Mouse (Mus musculus): ENCODE data around the gene Cyp2d10.
A peak's percentile ranks its signal among the peaks of the same experiment; 100 is the strongest.
"Not testable (repeated sequence)": the region's sequence is repeated elsewhere in the genome, so short reads cannot be mapped to it uniquely, and the experiment has no call there.

The Cyp2d10 gene

DNA sequence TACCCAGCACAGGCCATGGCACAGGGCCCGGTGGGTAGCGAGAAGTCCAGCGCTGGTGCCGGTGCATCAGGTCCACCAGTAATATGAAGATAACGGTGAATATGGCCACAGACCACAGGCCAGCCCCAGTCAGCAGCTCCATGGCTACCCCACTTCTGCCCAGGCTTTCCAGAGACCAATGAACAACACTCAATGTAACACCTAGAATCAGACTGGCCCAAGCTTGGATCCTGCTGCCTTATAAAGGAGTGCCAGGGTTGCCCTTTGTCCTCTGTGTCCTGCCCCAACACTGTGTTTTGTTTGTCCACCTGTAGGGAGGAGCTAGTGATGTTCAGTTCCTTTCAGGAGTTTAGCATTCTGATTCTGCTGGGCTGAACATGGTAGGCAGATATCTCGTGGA lies at the start of gene Cyp2d10:
Gene Cyp2d10 (minus strand): TSS at position 215 of the 400 bp plus-strand sequence.
- no peak for DNase-seq (ENCODE audit: low read depth, low spot score)

DNA sequence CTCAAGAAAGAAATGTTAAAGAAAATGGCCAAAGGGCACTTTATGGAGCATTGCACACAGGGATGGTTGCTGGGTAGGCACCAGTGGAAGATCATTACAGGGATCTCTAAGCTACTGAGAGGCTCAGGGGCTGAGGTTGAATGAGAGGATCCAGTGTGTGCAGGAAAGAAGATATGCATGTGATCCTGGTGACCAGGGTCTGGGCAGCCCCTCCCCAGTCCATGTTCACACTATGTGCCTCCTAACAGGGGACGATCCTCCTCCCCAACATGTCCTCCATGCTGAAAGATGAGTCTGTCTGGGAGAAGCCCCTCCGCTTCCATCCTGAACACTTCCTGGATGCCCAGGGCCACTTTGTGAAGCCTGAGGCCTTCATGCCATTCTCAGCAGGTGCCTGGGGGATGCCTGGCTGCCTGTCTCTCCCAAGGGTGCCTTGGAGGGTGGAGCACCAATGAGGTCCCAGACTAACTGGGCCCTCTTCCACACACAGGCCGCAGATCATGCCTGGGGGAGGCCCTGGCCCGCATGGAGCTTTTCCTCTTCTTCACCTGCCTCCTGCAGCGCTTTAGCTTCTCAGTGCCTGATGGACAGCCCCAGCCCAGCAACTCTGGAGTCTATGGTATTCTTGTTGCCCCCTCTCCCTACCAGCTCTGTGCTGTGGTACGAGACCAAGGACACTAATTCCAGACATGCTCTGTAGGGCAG lies 49.2 kb upstream of the Cyp2d10 start:
- DNase-seq (ENCODE audit: low read depth, low spot score) = not testable (repeated sequence)

DNA sequence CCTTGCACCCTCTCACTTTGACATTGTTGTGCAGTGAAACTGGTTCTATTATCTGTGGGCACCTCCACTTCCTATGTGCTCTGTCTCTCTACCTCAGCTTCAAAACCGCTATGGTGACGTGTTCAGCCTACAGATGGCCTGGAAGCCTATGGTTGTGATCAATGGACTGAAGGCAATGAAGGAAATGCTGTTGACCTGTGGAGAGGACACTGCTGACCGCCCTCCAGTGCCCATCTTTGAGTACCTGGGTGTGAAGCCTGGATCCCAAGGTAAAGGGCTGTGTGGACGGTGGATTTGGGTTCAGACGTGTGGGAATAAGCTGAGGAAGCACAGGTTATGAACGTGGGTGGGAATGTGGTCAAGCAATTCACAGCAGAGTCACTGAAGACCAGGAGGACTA lies 46.5 kb upstream of the Cyp2d10 start:
- not testable (repeated sequence) for DNase-seq (ENCODE audit: low read depth, low spot score)

DNA sequence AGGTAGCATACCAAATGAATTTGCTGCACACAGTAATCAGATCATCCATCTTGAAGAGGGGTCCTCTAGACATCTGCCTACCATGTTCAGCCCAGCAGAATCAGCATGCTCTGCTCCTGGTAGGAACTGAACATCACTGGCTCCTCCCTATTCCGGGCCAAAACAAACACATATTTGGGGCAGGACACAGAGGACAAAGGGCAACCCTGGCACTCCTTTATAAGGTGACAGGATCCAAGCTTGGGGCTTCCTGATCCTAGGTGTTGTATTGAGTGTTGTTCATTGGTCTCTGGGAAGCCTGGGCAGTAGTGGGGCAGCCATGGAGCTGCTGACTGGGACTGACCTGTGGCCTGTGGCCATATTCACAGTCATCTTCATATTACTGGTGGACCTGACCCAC lies 45.1 kb upstream of the Cyp2d10 start:
- DNase-seq (ENCODE audit: low read depth, low spot score) = not testable (repeated sequence)

DNA sequence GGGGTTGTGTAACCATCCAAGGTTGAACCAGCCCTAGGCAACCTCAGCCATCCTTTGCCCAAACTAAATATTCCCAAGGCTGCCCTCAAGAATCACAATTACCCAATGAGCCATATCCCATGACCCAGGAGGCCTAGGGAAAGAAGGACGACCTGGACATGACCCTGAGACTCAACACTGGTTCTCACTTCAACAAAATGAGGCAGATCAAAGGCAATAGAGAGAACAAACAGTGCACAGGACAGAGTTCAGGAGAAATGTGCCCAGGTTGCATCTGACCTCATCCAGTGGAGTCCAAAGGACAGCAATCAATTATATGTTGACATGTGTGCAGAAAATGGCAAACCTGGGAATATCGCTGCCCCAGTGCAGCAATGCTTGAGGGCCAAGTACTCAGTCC lies 43.0 kb upstream of the Cyp2d10 start:
- DNase-seq (ENCODE audit: low read depth, low spot score) = not testable (repeated sequence)

DNA sequence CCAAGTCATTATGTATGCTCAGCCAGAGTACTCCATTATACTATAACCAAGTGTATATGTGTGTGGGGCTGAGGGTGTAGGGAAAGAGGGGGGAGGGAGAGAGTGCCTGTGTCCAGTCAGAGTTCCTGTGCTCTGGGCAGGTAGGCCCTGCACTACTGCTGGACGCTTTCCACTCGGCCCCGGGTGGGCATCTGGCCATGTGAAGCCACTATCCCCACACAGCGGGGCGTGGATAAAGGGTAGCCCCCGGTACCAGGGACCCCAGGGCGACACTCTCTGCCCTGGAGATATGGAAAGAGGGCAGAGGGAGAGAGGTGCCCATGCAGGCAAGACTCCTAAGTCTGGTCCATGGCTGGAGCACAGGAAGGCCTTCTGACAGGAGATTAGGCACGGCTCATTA lies 38.2 kb upstream of the Cyp2d10 start:
- no peak for DNase-seq (ENCODE audit: low read depth, low spot score)

DNA sequence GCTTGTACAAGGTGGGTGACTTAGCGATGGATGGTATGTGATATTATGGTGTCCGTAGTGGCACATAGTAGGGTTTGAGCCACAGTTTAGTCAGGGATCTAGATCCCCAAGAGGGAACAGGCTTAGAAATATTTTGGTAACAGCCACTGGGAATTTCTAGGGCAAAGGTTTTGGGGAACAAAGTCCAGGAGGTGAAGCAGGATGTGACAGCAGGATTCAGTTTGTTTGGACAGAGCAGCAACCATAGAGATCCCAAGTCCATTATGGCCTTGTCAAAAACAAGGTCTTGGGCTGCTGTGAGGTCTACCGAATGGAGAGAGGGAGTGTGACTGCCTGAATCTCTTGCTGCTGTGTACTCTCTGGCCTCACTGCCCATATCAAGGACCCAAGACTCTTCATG lies 36.7 kb upstream of the Cyp2d10 start:
- DNase-seq (ENCODE audit: low read depth, low spot score) = no peak

DNA sequence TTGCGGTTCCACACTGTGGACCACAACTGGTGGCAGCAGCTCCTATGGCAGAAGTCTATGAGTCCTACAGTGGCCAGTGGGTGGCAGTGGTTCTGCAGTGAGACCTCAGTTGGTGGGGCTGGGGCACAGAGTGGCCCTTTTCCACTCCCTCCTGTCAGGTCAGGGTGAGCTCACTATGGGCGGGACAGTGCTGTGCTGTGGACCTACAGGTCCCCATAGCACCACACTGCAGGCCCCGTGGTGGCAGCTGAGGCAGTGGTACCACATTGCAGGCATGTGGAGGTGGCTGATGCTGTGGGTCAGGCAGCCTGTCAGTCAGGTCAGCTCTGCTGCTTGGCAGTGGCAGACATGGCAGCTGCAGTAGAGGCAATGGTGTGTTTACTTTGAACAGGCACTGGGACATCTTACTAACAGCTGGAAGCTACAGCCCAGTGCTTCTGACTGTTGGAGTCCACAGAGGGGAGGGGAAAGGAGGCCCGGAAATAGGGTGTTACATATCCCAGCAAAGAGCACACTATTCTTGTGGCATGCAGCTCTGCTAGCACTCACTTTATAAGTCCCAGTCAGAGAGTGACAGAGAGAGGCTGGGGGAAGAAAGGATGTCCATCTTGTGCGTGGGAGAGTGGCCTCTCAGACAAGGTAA lies 31.1 kb upstream of the Cyp2d10 start:
- no peak for DNase-seq (ENCODE audit: low read depth, low spot score)

DNA sequence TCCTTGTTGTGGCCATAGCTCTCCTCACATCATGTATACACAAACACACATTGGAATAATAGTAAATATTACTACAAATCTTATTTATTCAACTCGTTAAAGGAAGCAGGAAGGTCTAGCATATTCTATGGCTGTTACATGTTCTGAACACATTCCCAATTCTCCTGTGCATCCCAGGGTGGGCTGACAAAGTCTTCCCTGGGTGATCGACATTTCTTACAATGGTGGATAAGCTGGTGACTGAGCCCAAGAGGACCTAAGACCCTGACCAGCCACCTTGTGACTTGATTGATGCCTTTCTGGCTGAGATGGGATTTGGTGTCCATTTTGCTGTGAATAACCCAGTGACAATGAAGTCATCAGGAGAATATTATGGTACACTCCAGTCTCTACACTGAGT lies 28.6 kb upstream of the Cyp2d10 start:
- DNase-seq (ENCODE audit: low read depth, low spot score) = no peak

DNA sequence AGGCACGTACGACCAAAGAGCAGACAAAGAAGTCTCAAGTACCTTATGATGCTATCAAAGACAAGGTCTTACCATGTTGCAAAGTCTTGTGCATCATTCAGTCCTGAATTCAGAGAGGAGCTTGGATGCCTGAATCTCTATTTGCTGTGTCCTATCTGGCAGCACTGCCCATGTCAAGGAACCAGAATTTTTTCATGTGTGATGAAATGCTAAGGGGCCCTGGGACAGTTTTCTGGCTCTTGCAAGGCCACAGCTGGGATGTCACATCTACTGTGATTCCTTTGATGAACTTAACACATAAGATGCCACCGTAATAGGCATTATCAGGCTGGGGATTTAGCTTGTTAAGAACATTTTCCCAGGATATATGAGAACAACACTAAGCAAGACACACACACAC lies 28.0 kb upstream of the Cyp2d10 start:
- DNase-seq (ENCODE audit: low read depth, low spot score) = no peak

DNA sequence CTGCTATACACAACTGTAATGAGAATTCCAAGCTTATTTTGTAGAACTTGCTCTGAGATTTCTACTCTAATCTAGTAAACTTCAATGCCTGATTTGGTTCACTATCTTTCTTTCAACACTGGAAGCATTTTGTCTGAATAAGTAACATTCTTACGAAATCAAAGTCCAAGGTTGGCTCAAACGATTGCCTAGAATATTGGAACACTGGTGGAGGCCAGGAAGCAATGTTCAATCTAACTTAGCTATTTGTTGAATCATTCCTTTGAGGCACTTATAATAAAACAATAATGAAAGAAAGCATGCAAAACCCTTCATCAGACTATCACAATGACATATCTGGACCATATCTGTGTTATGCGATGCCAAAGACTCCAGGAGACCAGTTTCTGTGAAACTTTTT lies 27.5 kb upstream of the Cyp2d10 start:
- no peak for DNase-seq (ENCODE audit: low read depth, low spot score)

DNA sequence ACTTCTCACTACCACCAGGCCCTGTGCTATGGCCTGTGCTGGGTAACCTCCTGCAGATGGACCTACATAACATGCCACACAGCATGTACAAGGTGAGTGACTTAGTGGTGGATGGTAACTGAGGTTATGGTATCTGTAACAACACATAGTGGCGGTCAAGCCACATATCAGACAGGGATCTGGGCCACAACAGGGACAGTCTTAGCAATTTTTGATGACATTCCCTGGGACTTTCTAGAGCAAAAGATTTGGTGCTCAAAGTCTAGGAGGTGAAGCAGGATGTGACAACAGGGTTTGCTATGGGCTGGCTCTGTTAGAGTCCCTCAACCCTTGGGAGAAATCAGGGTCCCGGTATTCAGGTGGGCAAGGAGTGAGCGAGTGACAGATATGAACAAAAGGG lies 26.6 kb upstream of the Cyp2d10 start:
- DNase-seq (ENCODE audit: low read depth, low spot score) = no peak

DNA sequence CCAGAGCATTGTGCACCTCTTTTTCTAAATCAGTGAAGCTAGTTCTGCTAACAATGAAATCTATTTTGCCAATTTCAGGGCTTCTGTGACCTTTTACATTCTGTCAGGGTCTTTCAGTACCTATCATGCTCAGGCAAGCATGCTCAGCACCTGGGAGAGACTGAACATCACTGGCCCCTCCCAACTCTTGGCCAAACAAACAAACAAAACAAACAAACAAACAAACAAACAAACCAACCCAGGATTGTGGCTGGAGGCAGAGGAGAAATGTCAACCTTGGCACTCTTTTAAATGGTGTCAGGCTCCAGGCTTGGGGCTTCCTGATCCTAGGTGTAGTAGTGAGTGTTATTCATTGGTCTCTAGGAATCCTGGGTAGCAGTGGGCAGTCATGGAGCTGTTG lies 26.1 kb upstream of the Cyp2d10 start, which contains the start of gene Cyp2d9:
Gene Cyp2d9 (plus strand): TSS at position 301 of the 400 bp plus-strand sequence.
- no peak for DNase-seq (ENCODE audit: low read depth, low spot score)

DNA sequence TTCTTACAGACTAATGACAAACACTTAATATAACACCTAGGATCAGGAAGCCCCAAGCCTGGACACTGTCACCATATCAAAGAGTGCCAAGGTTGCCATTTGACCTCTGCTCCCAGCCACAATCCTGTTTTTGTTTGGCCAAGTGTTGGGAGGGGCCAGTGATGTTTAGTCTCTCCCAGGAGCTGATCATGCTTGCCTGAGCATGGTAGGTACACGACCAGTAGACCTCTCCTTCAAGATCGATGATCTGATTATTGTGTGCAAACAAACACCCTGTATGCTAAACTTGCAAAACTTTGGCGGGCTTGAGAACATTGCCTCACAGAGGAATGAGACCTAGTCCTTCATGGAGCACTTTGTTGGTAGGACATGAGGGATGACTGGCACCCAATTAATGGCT lies 16.5 kb upstream of the Cyp2d10 start:
- no peak for DNase-seq (ENCODE audit: low read depth, low spot score)

DNA sequence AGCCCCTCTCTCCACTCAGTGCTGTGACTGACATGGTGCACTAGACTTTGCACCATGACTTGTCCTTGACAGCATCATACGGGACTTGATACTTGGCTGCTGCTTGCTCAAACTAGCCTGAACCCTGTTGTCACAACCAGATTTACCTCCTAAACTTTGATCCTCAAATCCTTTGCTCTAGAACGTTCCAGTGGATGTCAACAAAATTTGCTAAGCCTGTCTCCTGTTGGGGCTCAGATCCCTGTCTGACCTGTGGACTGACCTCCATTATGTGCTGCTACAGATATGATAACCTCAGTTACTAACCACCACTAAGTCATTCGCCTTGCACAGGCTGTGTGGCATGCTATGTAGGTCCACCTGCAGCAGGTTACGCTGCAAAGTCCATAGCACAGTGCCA lies 15.9 kb upstream of the Cyp2d10 start:
- no peak for DNase-seq (ENCODE audit: low read depth, low spot score)

DNA sequence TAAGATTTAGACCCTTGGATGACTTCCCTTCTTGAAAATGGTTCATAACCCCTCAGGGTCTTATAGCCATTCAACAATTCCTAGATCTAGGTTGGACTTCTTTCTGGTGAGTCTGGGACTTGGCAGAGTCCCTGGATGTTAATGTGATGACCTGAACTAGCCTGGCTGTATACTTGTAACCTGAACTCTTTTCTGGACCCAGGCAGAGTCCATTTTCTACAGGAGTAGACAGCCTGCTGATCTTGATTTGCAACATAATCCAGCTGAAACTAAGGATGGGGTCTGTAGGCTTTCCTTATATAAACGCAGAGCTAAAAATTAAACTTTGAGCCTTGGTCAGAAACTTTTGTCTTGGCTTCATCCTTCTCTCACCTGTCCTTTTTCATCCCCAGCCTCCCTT lies 11.6 kb upstream of the Cyp2d10 start:
- DNase-seq (ENCODE audit: low read depth, low spot score) = no peak

DNA sequence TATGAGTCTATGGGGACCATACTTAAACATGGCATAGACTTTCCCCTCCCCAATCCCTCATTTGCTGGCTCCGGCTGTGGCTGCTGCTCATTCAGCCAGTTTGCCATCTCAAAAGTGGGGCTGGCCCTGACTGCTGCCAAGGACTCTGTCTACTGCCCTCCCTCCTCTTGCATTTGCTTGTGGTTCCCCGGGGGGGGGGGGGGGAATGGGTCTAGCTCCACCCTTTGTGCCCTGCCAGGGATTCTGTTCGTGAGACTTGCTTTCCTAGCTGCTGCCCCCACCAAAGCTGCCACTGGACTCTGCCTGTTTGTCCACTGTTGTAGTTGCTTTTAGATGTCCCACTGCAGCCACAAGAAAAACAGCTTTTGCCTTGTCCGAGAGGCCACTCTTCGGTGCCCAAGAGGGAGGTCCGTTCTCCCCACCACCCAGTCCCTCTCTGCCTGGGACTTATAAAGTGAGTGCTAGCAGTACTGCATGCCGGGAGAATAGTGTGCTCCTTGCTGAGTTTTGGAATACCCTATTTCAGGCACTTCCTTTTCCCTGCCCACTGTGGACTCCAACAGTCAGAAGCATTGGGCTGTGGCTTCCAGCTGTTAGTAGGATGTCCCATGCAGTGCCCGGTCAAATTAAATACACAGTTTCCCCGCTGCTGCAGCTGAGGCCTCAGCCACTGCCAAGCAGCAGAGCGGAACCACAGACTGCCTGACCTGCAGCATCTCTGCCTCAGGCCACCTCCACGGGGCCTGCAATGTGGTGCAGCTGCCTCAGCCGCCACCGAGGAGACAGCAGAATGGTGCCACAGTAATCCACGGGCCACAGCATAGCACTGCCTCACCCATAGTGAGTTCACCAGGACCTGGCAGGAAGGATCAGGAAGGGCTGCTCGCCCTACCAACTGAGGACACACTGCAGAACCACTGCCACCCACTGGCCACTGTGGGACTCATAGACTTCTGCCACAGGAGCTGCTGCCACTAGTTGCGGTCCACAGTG lies 10.1 kb upstream of the Cyp2d10 start:
- peak; percentile 63 for DNase-seq (ENCODE audit: low read depth, low spot score)

DNA sequence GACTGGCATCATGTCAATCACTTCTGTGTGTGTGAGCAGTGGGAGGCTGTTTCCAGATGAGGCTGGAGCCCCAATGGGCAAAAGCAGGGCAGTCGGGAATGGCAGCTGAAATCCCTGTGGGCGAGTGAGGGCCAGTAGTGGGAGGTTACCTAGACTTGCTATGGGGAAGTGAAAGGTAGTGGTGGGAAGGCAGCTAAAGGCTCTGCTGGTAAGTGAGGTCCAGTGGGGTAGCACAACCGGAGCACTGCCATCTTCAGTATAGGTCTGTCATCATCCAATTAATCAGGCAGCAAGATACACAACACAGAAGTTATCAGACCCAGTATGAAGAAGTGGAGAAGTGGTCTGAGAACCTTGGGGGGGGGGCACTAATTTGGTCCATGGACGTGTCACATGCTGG lies 541 bp upstream of the Cyp2d10 start:
- no peak for DNase-seq (ENCODE audit: low read depth, low spot score)

DNA sequence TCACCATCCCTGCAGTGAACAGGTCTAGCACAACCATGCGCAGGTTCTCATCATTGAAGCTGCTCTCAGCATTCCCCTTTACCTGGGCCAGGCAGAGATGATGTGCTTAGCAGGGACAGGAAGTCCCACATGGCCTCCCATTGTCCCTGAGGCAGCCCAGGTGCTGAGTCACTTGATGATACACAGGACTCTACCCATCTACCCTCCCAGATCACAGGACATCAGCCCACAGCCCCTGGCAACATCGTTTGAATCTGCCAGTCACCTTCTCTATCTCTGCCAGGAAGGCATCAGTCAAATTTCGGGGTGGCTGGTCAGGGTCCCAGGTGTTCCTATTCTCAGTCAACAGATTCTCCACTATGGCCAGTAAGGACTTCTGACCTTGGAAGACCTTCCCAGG lies 2.8 kb downstream of the Cyp2d10 start:
- DNase-seq (ENCODE audit: low read depth, low spot score) = no peak

DNA sequence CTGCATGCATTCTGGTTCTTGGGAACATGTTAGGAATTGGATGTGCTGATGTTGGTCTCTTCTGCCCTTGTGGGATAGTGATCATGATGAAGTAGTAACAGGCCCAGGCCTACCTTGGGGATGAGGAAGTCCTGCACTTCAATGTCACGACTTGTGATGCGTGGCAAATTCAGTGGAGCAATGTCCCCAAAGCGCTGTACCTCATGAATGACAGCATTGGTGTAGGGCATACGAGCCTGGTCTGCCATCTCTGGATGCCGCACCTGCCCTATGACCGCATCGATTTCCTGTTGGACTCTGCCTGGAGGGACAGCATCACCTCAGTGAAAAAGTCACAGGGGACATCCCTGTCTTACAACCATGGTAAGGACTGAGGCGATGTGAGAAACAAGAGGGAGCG lies 3.4 kb downstream of the Cyp2d10 start:
- no peak for DNase-seq (ENCODE audit: low read depth, low spot score)

DNA sequence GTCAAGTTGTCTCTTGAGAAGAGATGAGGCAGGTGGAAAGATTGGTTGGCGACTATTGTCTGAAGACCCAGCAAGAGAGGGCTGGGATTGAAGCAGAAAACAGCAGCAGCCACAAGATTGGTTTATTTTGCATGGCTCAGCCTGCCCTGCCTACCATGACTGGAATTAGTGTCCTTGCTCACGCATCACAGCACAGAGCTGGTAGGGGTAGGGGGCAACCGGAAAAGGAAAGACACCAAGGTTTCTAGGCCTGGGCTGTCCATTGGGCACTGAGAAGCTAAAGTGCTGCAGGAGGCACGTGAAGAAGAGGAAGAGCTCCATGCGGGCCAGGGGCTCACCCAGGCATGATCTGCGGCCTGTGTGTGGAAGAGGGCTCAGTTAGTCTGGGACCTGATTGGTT lies 4.3 kb downstream of the Cyp2d10 start:
- no peak for DNase-seq (ENCODE audit: low read depth, low spot score)

DNA sequence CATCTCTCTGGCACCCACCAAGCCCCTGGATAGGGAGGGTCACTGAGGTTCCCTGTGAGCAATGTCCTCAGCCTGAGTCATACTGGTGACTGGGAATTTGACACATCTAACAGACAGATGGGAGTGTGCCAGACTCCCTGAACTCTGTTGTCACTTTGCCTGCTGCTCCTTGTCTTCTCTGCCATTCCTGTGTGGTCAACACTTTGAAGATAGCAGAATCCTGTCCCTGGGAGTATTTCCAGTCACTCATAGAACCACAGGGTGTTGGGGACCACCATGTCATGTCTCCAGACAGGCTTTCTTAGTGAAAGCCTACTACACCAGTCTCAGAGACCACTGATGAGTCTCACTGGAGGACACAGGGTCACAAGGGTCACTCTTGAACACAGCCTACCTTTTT lies 4.9 kb downstream of the Cyp2d10 start:
- DNase-seq (ENCODE audit: low read depth, low spot score) = no peak
